Mouse (Mus musculus) retina, adult 2 months (tissue): ENCODE measurements around the gene Eva1b.
A peak's percentile ranks its signal among the peaks of the same experiment; 100 is the strongest.

ENCODE experiments used
- DNase-seq: peaks from one replicate; pipeline ENCODE4 v3.0.0-alpha.2; 2012; ENCODE audit warnings: low read depth, low spot score

Gene Eva1b

GRCm38 (mm10) chr4:126147533-126148160 is at the start of gene Eva1b:
Eva1b (plus strand) TSS chr4:126147744.
- DNase-seq = no peak

GRCm38 (mm10) chr4:126099365-126099764 is 48.2 kb upstream of the Eva1b start:
- no peak for DNase-seq

- no peak for DNase-seq
Observed at GRCm38 (mm10) chr4:126100764-126101163, 46.8 kb upstream of the Eva1b start.

- DNase-seq = no peak
Observed at GRCm38 (mm10) chr4:126102061-126102841, 45.3 kb upstream of the Eva1b start.

- peak; percentile 53 for DNase-seq
Observed at GRCm38 (mm10) chr4:126103057-126103581, 44.4 kb upstream of the Eva1b start.

- peak; percentile 97 for DNase-seq
Observed at GRCm38 (mm10) chr4:126103590-126104068, 43.9 kb upstream of the Eva1b start, which contains the start of gene Stk40. Stk40 (plus strand) TSS chr4:126103957.

- DNase-seq = no peak
Observed at GRCm38 (mm10) chr4:126104261-126105075, 43.1 kb upstream of the Eva1b start.

GRCm38 (mm10) chr4:126105131-126105783 is 42.3 kb upstream of the Eva1b start:
- DNase-seq = no peak

GRCm38 (mm10) chr4:126108061-126108740 is 39.3 kb upstream of the Eva1b start:
- DNase-seq = peak; percentile 71

- DNase-seq = no peak
Observed at GRCm38 (mm10) chr4:126109613-126110373, 37.8 kb upstream of the Eva1b start.

- no peak for DNase-seq
Observed at GRCm38 (mm10) chr4:126110374-126111152, 37.0 kb upstream of the Eva1b start.

- no peak for DNase-seq
Observed at GRCm38 (mm10) chr4:126111153-126111549, 36.4 kb upstream of the Eva1b start.

- no peak for DNase-seq
Observed at GRCm38 (mm10) chr4:126113243-126113642, 34.3 kb upstream of the Eva1b start.

GRCm38 (mm10) chr4:126113943-126114342 is 33.6 kb upstream of the Eva1b start:
- DNase-seq = no peak

- DNase-seq = no peak
Observed at GRCm38 (mm10) chr4:126115411-126115810, 32.1 kb upstream of the Eva1b start.

GRCm38 (mm10) chr4:126115871-126116521 is 31.5 kb upstream of the Eva1b start:
- DNase-seq = no peak

- DNase-seq = no peak
Observed at GRCm38 (mm10) chr4:126117116-126117515, 30.4 kb upstream of the Eva1b start.

- DNase-seq = no peak
Observed at GRCm38 (mm10) chr4:126118651-126119050, 28.9 kb upstream of the Eva1b start.

- DNase-seq = no peak
Observed at GRCm38 (mm10) chr4:126119051-126119450, 28.5 kb upstream of the Eva1b start.
